Mouse (Mus musculus) liver, embryonic 13.5 days (tissue): Measurements from ENCODE around the gene Mdm2. TPM values are rescaled to one million over a fixed set of nuclear protein-coding genes. Genes with fewer than 3 reads are reported as not detected.

Experiments
- ATAC-seq: fragments of 200-750 bp; cut with Nextera tagmentation; 2 replicates; pipeline ENCODE4 v1.8.0; 2017; ENCODE audit warnings: low read depth, mild to moderate bottlenecking, moderate number of reproducible peaks, moderate library complexity
- DNase-seq: peaks from one replicate; pipeline ENCODE4 v3.0.0; 2022
- H3K27ac ChIP-seq: fragments of 300-500 bp; sonication (generic); 2 replicates; pipeline ENCODE4 v1.5.1; 2015; ENCODE audit warnings: moderate library complexity, mild to moderate bottlenecking, inconsistent platforms
- H3K27me3 ChIP-seq: fragments of 300-500 bp; sonication (generic); 2 replicates; pipeline ENCODE4 v1.6.1; 2015; ENCODE audit warnings: mild to moderate bottlenecking, inconsistent platforms
- H3K36me3 ChIP-seq: fragments of 300-500 bp; sonication (generic); 2 replicates; pipeline ENCODE4 v1.6.1; 2015; ENCODE audit warnings: mild to moderate bottlenecking, inconsistent platforms
- H3K4me1 ChIP-seq: fragments of 300-500 bp; sonication (generic); replicated peaks from 2 replicates; pipeline ENCODE4 v1.6.1; 2015; ENCODE audit warnings: inconsistent platforms
- H3K4me2 ChIP-seq: fragments of 300-500 bp; sonication (generic); 2 replicates; pipeline ENCODE4 v1.6.1; 2015; ENCODE audit warnings: inconsistent platforms, mild to moderate bottlenecking, moderate library complexity
- H3K4me3 ChIP-seq: fragments of 300-500 bp; sonication (generic); replicated peaks from 2 replicates; pipeline ENCODE4 v1.5.1; 2015; ENCODE audit warnings: mild to moderate bottlenecking, inconsistent platforms
- H3K9ac ChIP-seq: fragments of 300-500 bp; sonication (generic); 2 replicates; pipeline ENCODE4 v1.6.1; 2015; ENCODE audit warnings: mild to moderate bottlenecking, inconsistent platforms
- H3K9me3 ChIP-seq: fragments of 300-500 bp; sonication (generic); replicated peaks from 2 replicates; pipeline ENCODE4 v1.6.1; 2016; ENCODE audit warnings: inconsistent platforms
- WGBS: fragments of 180-500 bp; shearing (Covaris S2); methylation state at CpG from one replicate; pipeline ENCODE4 v1.1.7; 2015; ENCODE audit not compliant: insufficient replicate concordance; 5-methylcytosine and 5-hydroxymethylcytosine counted together
- polyA plus RNA-seq: library from polyadenylated mRNA; unstranded; fragments of >200 nt; fragmentation: Nextera tagmentation; extraction: Ambion mirVana; gene quantifications from 2 replicates; pipeline ENCODE4 v1.2.1, GENCODE M21; 2015

Gene Mdm2
- polyA plus RNA-seq, 1 experiment from 2014 or later, result 16.3 TPM

GRCm38 (mm10) chr10:117646482-117647157 is 63.9 kb downstream of the Mdm2 start:
- Histone ChIP-seq H3K27me3 (0 out of 2 replicates have a peak, but pooled peaks cover 3% of the 10 kb centered on the region), H3K36me3 (no peaks in the 10 kb centered on the region), H3K9me3 (no peaks in the 10 kb centered on the region), H3K9ac (no peak overlapping the region), H3K4me1 (no peaks in the 10 kb centered on the region), H3K27ac (no peak overlapping the region), H3K4me2 (no peak overlapping the region), H3K4me3 (no peak overlapping the region)
- DNase-seq, result no peak
- WGBS, result 70% methylated on average over 5 of the region's 5 CpGs
- no peak for ATAC-seq

- no peak overlapping the region for H3K4me3 ChIP-seq
- H3K27ac ChIP-seq, result no peak overlapping the region
- no peaks in the 10 kb centered on the region for H3K36me3 ChIP-seq
- no peak for ATAC-seq
- H3K9me3 ChIP-seq, result no peaks in the 10 kb centered on the region
- H3K9ac ChIP-seq, result no peak overlapping the region
- H3K4me1 ChIP-seq, result peaks cover 3% of the 10 kb centered on the region; the same call in 1 of the 2 replicates
- H3K27me3 ChIP-seq, result 0 out of 2 replicates have a peak, but pooled peaks cover 3% of the 10 kb centered on the region
- H3K4me2 ChIP-seq, result no peak overlapping the region
- DNase-seq, result no peak
- WGBS, result 65% methylated on average over 7 of the region's 7 CpGs
Observed at GRCm38 (mm10) chr10:117645487-117645964, 65.0 kb downstream of the Mdm2 start.

GRCm38 (mm10) chr10:117644828-117645227 is 65.7 kb downstream of the Mdm2 start:
- no peak overlapping the region for H3K27ac ChIP-seq
- ATAC-seq, result no peak

GRCm38 (mm10) chr10:117644429-117644748 is 66.2 kb downstream of the Mdm2 start:
- Histone ChIP-seq H3K4me3 (no peak overlapping the region), H3K27ac (no peak overlapping the region), H3K9me3 (no peaks in the 10 kb centered on the region), H3K4me1 (peaks cover 12% of the 10 kb centered on the region), H3K4me2 (no peak overlapping the region), H3K36me3 (no peaks in the 10 kb centered on the region), H3K9ac (no peak overlapping the region), H3K27me3 (0 out of 2 replicates have a peak, but pooled peaks cover 3% of the 10 kb centered on the region)
- 83% methylated on average over 8 of the region's 8 CpGs for WGBS
- ATAC-seq, result no peak
- DNase-seq, result no peak

More at GRCm38 (mm10) chr10:117644828-117645227, 65.7 kb downstream of the Mdm2 start:
- H3K27me3 ChIP-seq, result 0 out of 2 replicates have a peak, but pooled peaks cover 3% of the 10 kb centered on the region
- H3K9ac ChIP-seq, result no peak overlapping the region
- H3K4me1 ChIP-seq, result peaks cover 10% of the 10 kb centered on the region
- no peaks in the 10 kb centered on the region for H3K9me3 ChIP-seq
- 78% methylated on average over 11 of the region's 11 CpGs for WGBS
- H3K4me3 ChIP-seq, result no peak overlapping the region
- DNase-seq, result no peak
- H3K4me2 ChIP-seq, result no peak overlapping the region
- H3K36me3 ChIP-seq, result no peaks in the 10 kb centered on the region

- no peak overlapping the region for H3K27ac ChIP-seq
- H3K9ac ChIP-seq, result no peak overlapping the region
- H3K4me1 ChIP-seq, result peaks cover 12% of the 10 kb centered on the region
- H3K4me2 ChIP-seq, result no peak overlapping the region
- WGBS, result 72% methylated on average over 12 of the region's 12 CpGs
- no peak overlapping the region for H3K4me3 ChIP-seq
- H3K36me3 ChIP-seq, result no peaks in the 10 kb centered on the region
- no peaks in the 10 kb centered on the region for H3K9me3 ChIP-seq
- ATAC-seq (no peak), DNase-seq (no peak)
- H3K27me3 ChIP-seq, result 0 out of 2 replicates have a peak, but pooled peaks cover 3% of the 10 kb centered on the region
Observed at GRCm38 (mm10) chr10:117643711-117644428, 66.7 kb downstream of the Mdm2 start.

DNA sequence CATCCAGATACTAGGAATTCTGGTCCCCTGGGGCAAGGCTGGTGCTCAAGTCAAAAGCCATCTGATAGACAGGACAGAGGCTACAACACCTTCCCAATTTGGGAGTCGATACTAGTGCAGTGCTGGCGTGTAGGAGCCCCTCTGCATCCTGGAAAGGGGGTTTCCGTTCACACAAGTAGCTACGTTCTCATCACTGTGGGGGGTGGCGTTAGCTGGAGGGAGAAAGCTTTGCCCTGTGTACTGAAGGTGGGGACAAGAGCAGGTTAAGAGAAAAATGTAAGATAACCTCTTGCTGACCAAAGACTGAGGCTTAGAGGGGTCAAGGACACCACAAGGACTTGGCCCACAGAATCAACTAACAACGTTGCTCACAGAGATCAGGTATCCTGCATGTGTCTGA is 67.3 kb downstream of the Mdm2 start:
- no peak overlapping the region for H3K27ac ChIP-seq
- no peak overlapping the region for H3K9ac ChIP-seq
- H3K4me1 ChIP-seq, result peaks cover 12% of the 10 kb centered on the region
- H3K36me3 ChIP-seq, result no peaks in the 10 kb centered on the region
- 56% methylated on average over 6 of the region's 6 CpGs for WGBS
- H3K4me2 ChIP-seq, result no peak overlapping the region
- no peak overlapping the region for H3K4me3 ChIP-seq
- DNase-seq, result no peak
- H3K27me3 ChIP-seq, result 0 out of 2 replicates have a peak, but pooled peaks cover 3% of the 10 kb centered on the region
- no peaks in the 10 kb centered on the region for H3K9me3 ChIP-seq
- no peak for ATAC-seq

DNA sequence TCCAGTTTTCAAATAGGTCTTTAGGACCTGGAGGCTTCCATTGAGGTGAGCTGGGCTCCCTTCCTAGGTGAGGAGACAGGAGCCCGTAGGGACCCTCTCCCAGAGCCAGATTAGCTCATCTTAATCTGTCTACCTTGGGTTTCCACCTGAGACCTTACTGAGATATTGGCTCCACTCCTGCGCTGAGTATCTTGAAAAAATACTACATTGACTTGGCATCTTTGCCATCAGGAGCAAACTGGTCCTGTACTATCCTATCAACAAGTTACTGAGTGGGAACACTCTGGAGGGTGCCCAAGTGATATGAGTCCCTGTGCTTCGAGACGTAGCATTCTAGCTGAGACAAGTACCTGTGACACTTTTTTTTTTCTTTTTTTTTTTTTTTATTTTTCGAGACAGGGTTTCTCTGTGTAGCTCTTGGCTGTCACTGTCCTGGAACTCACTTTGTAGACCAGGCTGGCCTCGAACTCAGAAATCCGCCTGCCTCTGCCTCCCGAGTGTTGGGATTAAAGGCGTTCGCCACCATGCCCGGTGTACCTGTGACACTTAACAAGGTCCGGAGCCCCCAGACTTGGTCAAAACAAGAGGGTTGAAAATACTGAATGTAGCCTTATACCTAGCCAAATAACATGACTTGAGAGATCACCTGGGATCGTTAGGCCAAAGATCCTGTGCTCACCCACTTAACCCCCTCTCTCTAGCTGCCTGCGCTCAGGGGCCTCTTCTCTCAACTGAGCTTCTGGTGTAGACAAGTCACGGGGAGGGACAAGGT is 67.9 kb downstream of the Mdm2 start:
- ATAC-seq, result no peak
- Histone ChIP-seq H3K9me3 (no peaks in the 10 kb centered on the region), H3K4me1 (peaks cover 12% of the 10 kb centered on the region), H3K4me2 (no peak overlapping the region), H3K27me3 (0 out of 2 replicates have a peak, but pooled peaks cover 3% of the 10 kb centered on the region), H3K4me3 (no peak overlapping the region), H3K36me3 (no peaks in the 10 kb centered on the region), H3K27ac (no peak overlapping the region), H3K9ac (no peak overlapping the region)
- WGBS, result 75% methylated on average over 15 of the region's 15 CpGs
- DNase-seq, result no peak

- ATAC-seq, result no peak
- no peak overlapping the region for H3K4me3 ChIP-seq
- H3K36me3 ChIP-seq, result no peaks in the 10 kb centered on the region
- peaks cover 12% of the 10 kb centered on the region for H3K4me1 ChIP-seq
- no peak overlapping the region for H3K9ac ChIP-seq
- H3K27ac ChIP-seq, result no peak overlapping the region
- WGBS, result 76% methylated on average over 9 of the region's 9 CpGs
- H3K27me3 ChIP-seq, result 0 out of 2 replicates have a peak, but pooled peaks cover 3% of the 10 kb centered on the region
- no peaks in the 10 kb centered on the region for H3K9me3 ChIP-seq
- H3K4me2 ChIP-seq, result no peak overlapping the region
- DNase-seq, result no peak
Observed at GRCm38 (mm10) chr10:117642201-117642450, 68.4 kb downstream of the Mdm2 start.

DNA sequence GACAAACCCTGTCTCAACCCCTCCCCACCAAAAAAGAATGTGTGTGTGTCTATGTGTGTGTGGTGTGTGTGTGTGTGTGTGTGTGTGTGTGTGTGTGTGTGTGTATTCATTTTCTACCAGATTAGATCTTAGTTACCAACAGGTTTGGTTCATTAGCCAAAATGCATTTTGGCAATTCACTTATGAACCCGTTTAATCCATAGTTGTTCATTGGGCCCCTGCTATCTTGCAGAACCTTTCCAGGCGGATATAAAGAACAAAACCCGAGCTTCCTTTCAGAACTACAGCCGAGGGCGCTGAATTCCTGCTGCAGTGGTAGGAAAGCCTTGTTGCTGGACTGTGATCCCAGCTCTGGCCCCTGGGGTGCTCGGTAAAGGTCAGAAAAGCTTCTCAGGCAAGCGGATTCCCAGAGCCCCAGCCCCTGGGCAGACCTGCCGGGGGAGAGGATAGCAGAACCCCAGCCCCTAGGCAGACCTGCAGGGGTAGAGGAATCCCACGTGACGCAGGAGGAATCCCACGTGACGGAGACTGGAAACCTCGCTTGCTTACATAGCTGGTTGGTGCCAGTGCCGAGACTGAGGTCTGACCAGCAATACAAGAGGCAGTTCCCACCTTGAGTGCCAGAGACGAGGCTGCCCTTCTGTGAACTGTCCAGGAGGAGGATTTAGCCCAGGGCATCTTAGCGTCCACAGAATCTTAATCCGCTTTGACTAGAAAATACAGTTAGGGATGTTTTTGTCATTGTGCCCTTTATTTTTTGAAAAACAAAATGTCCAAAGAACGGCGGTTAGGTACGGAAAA is 69.0 kb downstream of the Mdm2 start:
- Histone ChIP-seq H3K9ac (no peak overlapping the region), H3K4me2 (no peak overlapping the region), H3K36me3 (no peaks in the 10 kb centered on the region), H3K4me1 (peaks cover 12% of the 10 kb centered on the region), H3K27me3 (0 out of 2 replicates have a peak, but pooled peaks cover 3% of the 10 kb centered on the region), H3K9me3 (no peaks in the 10 kb centered on the region), H3K27ac (no peak overlapping the region), H3K4me3 (no peak overlapping the region)
- DNase-seq (no peak), ATAC-seq (no peak)
- 61% methylated on average over 20 of the region's 20 CpGs for WGBS

- Histone ChIP-seq H3K27ac (no peak overlapping the region), H3K4me2 (no peak overlapping the region), H3K4me3 (no peak overlapping the region), H3K27me3 (0 out of 2 replicates have a peak, but pooled peaks cover 3% of the 10 kb centered on the region), H3K9ac (no peak overlapping the region), H3K36me3 (no peaks in the 10 kb centered on the region), H3K4me1 (peaks cover 12% of the 10 kb centered on the region), H3K9me3 (no peaks in the 10 kb centered on the region)
- no peak for ATAC-seq
- no peak for DNase-seq
- 55% methylated on average over 7 of the region's 7 CpGs for WGBS
Observed at GRCm38 (mm10) chr10:117640595-117641078, 69.9 kb downstream of the Mdm2 start.
